Mouse (Mus musculus) R1 (cell line): ENCODE results near the gene Slc24a2.

ENCODE experiments used
- DNase-seq: peaks from one replicate; pipeline ENCODE4 v3.0.0-alpha.2; 2018; ENCODE audit warnings: low read depth, low spot score

Gene Slc24a2

GRCm38 (mm10) chr4:87043296-87043695, 187.0 kb downstream of the Slc24a2 start:
- DNase-seq = no peak

GRCm38 (mm10) chr4:87041412-87041997, 188.8 kb downstream of the Slc24a2 start:
- no peak for DNase-seq

GRCm38 (mm10) chr4:87037592-87037991, 192.7 kb downstream of the Slc24a2 start:
- DNase-seq = peak; percentile 42

DNA sequence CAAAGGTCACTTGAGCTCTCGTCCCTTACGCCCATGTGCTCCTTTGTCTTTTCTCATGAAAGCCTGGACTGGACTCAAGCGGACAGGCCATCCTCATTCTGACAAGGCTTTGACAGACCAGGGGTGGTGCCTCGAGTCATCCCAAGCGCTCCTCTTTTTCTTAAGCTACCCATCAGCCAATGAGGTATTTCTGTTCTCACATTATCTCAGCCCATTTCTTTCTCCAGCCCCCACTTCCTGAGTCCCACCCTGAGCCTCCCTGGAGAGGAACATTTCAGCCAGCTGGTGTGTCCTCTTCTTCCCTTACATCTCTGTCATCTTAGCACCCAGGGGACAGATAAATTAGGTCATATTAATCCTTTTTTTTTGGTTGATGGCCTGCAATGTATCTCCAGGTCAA, 193.8 kb downstream of the Slc24a2 start:
- DNase-seq = no peak

- DNase-seq = no peak
Measured at GRCm38 (mm10) chr4:87035701-87036100, 194.6 kb downstream of the Slc24a2 start.

DNA sequence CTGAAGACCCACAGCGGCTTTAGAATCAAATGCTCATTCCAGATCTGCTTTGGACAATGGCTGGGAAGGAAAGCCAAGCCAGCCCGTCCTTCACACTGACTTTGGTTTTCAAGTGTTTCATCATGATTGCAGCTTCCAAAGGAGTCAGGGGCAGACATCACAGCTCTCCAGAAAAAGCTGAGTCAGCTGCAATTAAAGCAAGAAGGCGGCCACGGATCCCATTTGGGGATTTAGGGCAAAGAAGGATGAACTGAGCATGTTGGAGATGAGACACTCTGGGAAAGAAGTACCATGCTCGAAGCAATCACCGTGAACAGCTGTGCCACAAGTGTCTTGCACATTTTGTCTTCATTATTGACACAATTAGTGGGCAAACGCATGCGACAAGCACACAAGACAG, 197.6 kb downstream of the Slc24a2 start:
- DNase-seq = no peak

- no peak for DNase-seq
Measured at GRCm38 (mm10) chr4:87031076-87031475, 199.2 kb downstream of the Slc24a2 start.

DNA sequence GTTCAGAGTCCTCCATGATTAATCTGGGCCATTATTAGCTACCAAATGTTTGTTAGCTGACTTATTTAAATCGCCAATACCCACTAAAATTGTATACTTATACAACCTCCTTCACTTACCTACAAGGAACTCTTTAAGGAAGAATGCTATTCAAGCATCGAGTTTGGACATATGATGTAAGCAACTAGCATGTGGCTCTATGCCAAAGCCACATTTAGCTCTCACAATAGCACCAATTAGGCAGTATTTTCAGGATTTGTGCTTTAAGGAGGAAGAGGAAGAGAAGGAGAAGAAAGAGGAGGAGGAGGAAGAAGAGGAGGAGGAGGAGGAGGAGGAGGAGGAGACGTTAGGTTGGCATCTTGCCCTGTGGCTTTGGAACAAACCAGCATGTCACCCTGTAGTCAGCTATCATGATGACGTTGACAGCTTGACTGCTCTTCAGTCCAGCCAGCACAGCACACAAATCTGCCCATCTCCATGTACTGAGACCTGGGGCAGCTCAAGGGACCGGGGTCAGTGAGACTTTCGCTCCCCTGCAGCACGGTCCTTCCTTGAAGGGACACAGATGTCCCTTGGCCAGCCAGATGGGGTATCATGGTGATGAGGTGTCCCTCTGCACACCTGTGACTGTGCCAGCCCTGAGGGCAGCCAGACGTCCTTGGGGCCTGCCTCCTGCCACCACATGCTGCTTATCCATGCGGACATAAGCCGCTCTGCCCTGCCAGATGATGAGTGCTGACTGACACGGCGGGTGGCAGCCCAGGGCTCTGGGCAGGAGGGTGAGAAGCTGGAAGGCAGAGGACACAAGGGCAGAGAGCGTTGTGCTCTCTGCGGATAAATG, 203.7 kb downstream of the Slc24a2 start:
- no peak for DNase-seq

DNA sequence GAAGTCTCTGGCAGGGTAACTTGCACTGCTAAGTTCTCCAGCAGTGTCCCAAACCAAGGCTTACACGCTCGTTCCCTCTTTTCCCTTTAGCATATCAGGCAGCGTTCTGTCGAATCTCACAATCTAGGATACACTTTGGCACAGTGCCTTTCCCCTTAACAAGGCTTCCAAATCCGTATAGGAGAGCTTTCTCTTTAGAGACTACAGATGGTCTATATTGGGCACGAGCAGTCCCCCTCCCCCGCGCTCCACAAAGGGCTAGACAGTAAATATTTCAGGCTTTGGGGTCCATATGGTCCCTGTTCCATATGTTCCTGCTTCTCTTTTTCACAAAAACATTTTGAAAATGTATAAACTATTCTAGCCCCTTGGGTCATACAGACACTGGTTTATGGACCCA, 205.7 kb downstream of the Slc24a2 start:
- no peak for DNase-seq

GRCm38 (mm10) chr4:87021542-87021941, 208.7 kb downstream of the Slc24a2 start:
- no peak for DNase-seq

- no peak for DNase-seq
Measured at GRCm38 (mm10) chr4:87019486-87020105, 210.7 kb downstream of the Slc24a2 start.

GRCm38 (mm10) chr4:87018073-87018997, 211.9 kb downstream of the Slc24a2 start:
- DNase-seq = no peak

DNA sequence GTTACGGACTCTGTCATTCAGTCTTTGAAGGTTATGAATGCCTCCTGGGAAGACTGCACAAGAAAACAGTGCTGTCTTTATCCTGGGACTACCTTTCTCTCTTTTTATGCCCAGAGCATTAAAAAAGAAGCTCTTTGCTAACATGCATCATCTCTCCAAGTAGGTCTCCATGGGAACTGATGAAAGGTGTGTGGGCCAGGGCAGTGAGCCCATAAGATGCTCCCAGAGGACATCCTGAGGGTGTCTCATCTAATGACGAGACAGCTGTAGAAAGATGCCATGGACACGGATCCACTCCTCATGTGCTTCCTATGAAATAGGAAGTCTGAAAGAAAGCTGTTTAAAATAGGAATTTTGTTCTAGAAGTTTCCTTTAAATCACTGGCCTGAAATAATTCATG, 212.8 kb downstream of the Slc24a2 start:
- DNase-seq = no peak

DNA sequence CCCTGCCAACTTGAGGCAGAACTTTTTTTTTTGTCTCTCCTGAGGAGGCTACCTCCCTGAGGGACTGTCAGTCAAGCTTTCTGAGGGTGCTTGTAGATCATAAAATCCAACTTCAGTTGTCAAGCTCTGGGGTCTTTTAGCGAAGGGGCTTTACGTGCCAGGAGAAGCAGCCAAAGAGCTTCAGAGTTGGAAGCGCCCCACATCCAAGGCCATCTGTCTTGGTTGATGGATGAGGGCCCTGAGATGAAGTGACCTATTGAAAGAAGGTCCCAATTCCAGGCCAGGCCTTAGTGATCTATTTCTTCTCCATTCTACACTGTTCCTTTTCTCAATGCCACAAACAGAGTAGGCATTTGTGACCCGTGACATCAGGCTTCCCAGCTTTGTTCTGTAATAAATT, 214.5 kb downstream of the Slc24a2 start:
- DNase-seq = no peak

DNA sequence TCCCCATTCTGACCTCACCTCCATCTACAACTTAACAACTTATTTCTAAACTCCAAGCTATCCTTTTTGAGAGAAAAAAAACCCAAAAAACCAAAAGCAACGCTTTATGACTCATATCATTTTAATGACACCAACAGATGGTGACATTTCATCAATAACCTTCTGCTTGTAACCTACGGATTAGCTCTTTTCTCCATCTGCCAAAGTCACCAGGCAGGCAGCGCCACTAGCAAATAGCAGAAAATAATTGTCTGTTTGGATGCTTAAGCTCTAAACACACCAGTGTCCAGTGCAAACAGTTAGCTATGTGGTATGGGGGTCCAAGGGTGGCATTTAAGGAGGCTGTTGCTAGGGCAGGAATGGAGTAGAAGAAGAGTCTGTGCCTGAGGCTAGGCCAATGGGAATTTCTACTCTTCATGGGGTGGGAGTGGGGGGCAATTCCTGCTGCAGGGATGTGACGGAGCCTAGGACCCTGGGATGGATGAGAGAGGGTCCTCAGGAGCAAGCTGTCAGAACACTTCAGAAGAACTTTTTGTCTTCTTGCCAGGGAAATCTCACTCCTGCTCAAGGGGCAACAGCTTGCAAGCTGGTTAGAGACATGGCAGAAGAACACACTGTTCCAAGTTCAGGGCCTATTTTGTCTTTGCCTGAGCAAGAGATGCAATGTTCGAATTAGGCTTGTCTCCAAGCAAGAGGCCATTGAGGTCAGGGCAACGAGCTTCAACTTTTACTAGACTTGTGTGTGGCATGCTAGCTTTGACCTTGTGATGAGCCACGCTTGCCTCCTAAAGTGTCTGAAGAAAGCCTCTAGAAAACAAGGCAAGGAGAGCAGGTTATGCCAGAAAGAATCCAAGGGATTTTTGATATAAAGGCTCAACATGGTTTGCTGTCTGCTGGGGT, 216.3 kb downstream of the Slc24a2 start:
- DNase-seq = no peak

- DNase-seq = peak; percentile 43
Measured at GRCm38 (mm10) chr4:86992470-86992869, 237.8 kb downstream of the Slc24a2 start.

DNA sequence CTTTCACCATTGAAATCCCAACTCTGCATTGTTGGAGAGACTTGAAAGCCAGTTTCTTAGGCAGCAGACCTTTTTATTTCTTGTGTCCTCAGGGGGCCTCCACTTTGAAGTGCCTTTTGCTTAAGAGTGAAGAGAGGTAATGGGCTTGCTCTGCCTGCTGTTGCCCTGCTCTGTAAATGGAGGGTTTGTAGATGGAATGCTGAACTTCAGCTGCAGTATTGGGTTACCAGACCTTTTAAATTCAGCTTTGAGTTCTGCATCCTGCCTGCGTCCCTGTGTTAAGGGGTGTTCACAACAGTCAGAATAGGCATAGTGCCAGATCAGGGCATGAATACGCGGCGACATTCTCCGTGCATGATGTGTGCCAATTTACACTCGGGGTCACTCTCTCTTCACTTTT, 241.0 kb downstream of the Slc24a2 start:
- no peak for DNase-seq

- DNase-seq = no peak
Measured at GRCm38 (mm10) chr4:86987846-86988245, 242.4 kb downstream of the Slc24a2 start.

DNA sequence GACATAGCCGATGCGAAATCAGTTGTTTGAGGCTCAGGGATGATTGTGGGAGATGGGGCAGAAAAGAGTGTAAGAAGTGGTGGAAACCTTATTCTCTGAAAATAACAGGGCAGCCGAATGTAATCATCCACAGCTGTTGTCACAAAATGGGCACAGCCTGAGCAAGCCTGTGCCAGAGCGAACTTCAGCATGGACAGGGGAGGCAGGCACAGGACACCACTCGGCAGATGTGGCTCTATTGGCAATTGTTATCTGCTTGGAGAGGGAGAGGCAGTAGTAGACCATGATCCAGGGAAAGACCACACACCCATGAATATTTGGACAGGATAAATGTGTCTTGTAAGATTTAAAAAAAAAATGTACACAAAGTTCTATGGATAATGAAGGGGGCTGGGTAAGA, 253.0 kb downstream of the Slc24a2 start:
- DNase-seq = no peak

DNA sequence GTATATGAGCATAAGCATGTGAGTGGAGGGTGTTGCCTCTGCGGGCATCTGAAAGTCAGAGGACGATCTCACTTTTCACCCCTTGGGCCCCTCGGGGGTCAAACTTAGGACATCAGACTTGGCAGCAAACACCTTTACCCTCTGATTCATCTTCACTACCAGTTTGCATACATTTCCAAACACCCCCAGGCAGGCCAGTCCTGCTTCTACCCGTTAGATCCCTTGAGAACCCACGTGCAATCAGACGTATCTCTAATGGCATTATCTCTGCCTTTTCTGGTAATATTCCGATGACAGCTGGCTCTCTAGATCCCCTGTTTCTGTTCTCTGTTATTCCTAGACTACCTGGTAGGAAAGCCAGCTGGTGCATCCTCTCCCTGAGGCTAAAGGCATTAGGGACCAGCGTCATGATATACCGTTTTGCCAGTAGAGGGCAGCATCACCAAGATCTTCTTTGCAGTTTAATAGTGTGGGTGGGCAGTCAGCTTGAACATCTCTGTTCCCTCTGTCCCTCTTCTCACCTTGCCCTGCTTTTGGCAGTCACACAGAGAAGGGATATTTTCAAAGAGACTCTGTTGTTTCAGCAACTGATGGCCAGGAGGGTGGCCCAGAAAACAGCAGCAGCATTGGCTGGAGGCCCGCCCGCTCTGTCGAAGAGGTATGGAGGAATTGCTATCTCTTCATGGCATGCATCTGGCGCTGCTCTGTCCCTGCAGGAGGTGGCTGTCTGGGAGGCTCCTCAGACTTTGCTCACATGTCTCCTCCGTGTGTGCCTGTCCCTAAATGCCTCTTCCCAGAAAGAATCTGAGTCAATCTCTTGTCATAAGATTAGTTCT, 272.5 kb downstream of the Slc24a2 start:
- peak; percentile 76 for DNase-seq
